Mouse (Mus musculus) small intestine, adult 2 months (tissue): Measurements from ENCODE around the gene Ublcp1.

Experiments
- CTCF ChIP-seq: fragments of 200-500 bp; IDR thresholded peaks from 2 replicates; pipeline ENCODE4 v1.5.1; 2012; ENCODE audit warnings: low read depth, mild to moderate bottlenecking, control low read depth, inconsistent platforms, low read length, moderate library complexity, mixed read lengths; ENCODE audit not compliant: insufficient replicate concordance, insufficient read length; ENCODE audit errors: extremely low read depth
- POLR2A ChIP-seq: fragments of 200-500 bp; IDR thresholded peaks from 2 replicates; pipeline ENCODE4 v1.6.1; 2012; ENCODE audit warnings: low read depth, mild to moderate bottlenecking, control low read depth, inconsistent platforms, low read length, moderate library complexity

DNA sequence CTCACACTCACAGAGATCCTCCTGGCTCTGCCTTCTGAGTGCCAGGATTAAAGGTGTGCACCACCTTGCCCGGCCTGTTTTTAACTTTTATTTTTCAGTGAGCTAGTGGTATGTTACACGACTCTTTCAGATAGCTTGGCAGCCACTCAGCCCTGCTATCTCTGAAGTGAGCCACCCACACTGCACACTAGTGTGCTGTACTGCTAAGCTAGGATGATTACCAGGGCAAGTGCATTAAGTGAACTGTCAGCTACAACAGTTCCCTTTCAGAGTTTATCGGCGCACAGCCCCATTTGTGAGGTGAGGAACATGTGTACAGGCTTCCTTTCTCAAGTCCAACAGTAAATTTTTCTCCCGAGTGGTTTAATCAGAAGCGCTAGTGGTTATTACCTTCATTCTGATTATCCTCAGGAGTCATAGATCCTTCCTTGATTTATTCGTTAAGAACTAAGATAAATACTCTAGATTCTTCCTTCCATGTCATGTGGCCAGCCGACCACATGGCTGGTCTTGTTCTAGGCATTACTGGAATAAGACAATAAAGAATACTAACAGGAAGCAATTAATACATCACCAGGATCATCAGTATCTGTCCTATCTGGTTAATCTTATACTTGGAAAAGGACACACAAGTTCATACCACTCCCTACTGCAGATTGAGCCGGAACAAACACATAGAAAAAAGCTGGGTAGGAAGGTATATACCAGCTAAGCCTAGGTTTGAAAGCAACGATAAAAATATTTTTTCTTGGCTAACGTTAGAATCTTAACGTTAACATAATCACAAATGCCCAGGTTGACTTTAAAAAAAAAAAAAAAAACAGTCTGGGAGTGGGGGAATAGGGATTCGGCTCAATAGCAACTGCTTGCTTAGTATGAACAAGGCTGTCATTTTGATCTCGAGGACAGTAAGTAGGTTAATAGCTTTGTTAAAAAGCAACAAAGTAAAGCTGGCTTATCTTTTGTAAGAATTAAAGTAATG, 42.0 kb upstream of the Ublcp1 start:
- TF ChIP-seq POLR2A = no peak
- TF ChIP-seq CTCF = no peak
